Mouse (Mus musculus): ENCODE results near the gene Fbxo44.

DNA sequence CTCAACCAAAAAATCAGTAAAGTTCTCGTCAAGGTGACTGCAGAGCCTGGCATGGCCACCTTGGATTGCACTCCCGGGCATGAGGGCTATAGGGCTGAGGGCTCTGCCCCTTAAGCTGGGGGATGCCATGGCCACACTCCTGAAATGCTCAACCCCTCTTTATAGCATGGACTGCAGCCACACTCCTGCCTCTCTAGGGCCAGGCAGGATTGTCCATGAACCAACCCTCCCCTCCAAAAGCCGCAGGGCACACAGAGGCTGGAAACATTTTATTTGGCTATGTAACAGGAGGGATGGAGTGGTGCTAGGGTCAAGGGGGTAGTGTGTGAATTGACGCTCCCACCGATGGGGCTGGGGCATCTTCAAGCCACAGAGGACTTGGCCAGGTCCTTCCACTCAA is 7.7 kb downstream of the Fbxo44 start:
- no peak for TF ChIP-seq MYOG (IDR thresholded peaks at IDR 0.05; ENCODE audit: control insufficient read depth in 1 of 3, insufficient read depth in 1 of 3, insufficient read length in 2 of 3, low read depth in 2 of 3)
- TF ChIP-seq POLR2A (IDR thresholded peaks at IDR 0.05; ENCODE audit: insufficient read length, low read depth), result no peak
- TF ChIP-seq USF1 (IDR thresholded peaks at IDR 0.05; ENCODE audit: low read depth), result no peak
- no peak for TF ChIP-seq MAX (IDR thresholded peaks at IDR 0.05; ENCODE audit: low read depth)
- no peak for TF ChIP-seq E2F4 (IDR thresholded peaks at IDR 0.05; ENCODE audit: insufficient read depth)
- TF ChIP-seq CEBPB (IDR thresholded peaks at IDR 0.05; ENCODE audit: insufficient read depth, poor library complexity, severe bottlenecking), result no peak
- no peak for TF ChIP-seq POLR2AphosphoS2 (IDR thresholded peaks at IDR 0.05; ENCODE audit: insufficient read length, low read depth)
- no peak for TF ChIP-seq TCF12 (IDR thresholded peaks at IDR 0.05; ENCODE audit: insufficient read depth, poor library complexity, severe bottlenecking)
- no peak for TF ChIP-seq REST (IDR thresholded peaks at IDR 0.05; ENCODE audit: insufficient read depth, insufficient read length)

Measured in myocyte (in vitro differentiated cells).